8 mouse cellular contexts compared by ENCODE assay signal in genomic region chr3:89337062-89337720, GRCm38 (mm10). TPM values are rescaled to one million over a fixed set of nuclear protein-coding genes. Genes with fewer than 3 reads are reported as not detected.
A peak's percentile ranks its signal among the peaks of the same experiment; 100 is the strongest.
DNase-seq lines count a peak whose midpoint lies in the region; ATAC-seq and TF ChIP-seq lines count a peak whose summit lies in the region.

No protein-coding gene starts in this region.

- H3K27me3 ChIP-seq in testis, adult 2 months (ENCODE audit: control insufficient read depth, insufficient read depth, low read length), result no peaks in the 10 kb centered on the region
- H3K27me3 ChIP-seq in limb, embryonic 14.5 days (ENCODE audit: control insufficient read depth, insufficient read depth, low read length), result no peaks in the 10 kb centered on the region

- peaks cover 20% of the 10 kb centered on the region for H3K4me1 ChIP-seq in testis, adult 2 months (ENCODE audit: control insufficient read depth, insufficient read depth, low read length)
- peaks cover 38% of the 10 kb centered on the region for H3K4me1 ChIP-seq in limb, embryonic 14.5 days (ENCODE audit: control insufficient read depth, insufficient read depth, low read length)

- H3K4me2 ChIP-seq in limb, embryonic 14.5 days (replicated peaks; ENCODE audit: low read depth, low read length, severe bottlenecking), result peak overlapping the region; percentile 75

- peak overlapping the region; percentile 78 for H3K4me3 ChIP-seq in testis, adult 2 months (ENCODE audit: control insufficient read depth, low read depth, low read length)
- H3K4me3 ChIP-seq in limb, embryonic 14.5 days (replicated peaks; ENCODE audit: low read length), result peak overlapping the region; percentile 87

- no peak for TF ChIP-seq POLR2A in testis, adult 2 months (IDR thresholded peaks at IDR 0.05; ENCODE audit: control insufficient read depth, low read depth, low read length)
- TF ChIP-seq POLR2A in limb, embryonic 14.5 days (IDR thresholded peaks at IDR 0.05; ENCODE audit: borderline replicate concordance, extremely low read depth, insufficient read depth, insufficient read length), result no peak

- peak overlapping the region; percentile 94 for H3K9ac ChIP-seq in limb, embryonic 14.5 days (ENCODE audit: low read depth, low read length, severe bottlenecking)

- no peaks in the 10 kb centered on the region for H3K9me3 ChIP-seq in limb, embryonic 14.5 days (ENCODE audit: control insufficient read depth, low read length)

- WGBS in limb, embryonic 14.5 days, result under 1% methylated on average over 18 of the region's 21 CpGs

- no peaks in the 10 kb centered on the region for H3K36me3 ChIP-seq in testis, adult 2 months (ENCODE audit: control insufficient read depth, insufficient read depth, low read length)
- peaks cover 38% of the 10 kb centered on the region for H3K36me3 ChIP-seq in limb, embryonic 14.5 days (ENCODE audit: control insufficient read depth, insufficient read depth, low read length)

- ATAC-seq in limb, embryonic 14.5 days (ENCODE audit: low FRiP score, low read depth), result no peak

- no peak for TF ChIP-seq CTCF in testis, adult 2 months (IDR thresholded peaks at IDR 0.05; ENCODE audit: control insufficient read depth, insufficient read depth, insufficient replicate concordance, low read depth, low read length)

- H3K27ac ChIP-seq in testis, adult 2 months (ENCODE audit: control insufficient read depth, insufficient read depth, low read depth, low read length), result no peak overlapping the region
- H3K27ac ChIP-seq in limb, embryonic 14.5 days (replicated peaks; ENCODE audit: low read depth, low read length), result peak overlapping the region; percentile 92

- DNase-seq in embryo, embryonic 10 days (ENCODE audit: low spot score), result peak; percentile 37
- DNase-seq in embryo, embryonic 11 days, result no peak
- DNase-seq in testis, postnatal 10 days (ENCODE audit: low spot score), result no peak
- peak; percentile 5 for DNase-seq in limb, embryonic 14.5 days (ENCODE audit: low spot score)
- DNase-seq in frontal cortex, postnatal 10 days (ENCODE audit: low spot score in 2 of 2), result no peak
- DNase-seq in adrenal gland, adult (ENCODE audit: inconsistent age in 2 of 2, low spot score in 1 of 2), result no peak
- DNase-seq in spleen, postnatal 36 days (ENCODE audit: low spot score in 2 of 2), result no peak

RNA-seq across cellular contexts. Expression of gene Efna4, which starts 0.6 kb away (rescaled TPM):
- polyA plus RNA-seq in testis, adult 2 months (2012; rRNA removed), result 1.1 and 1.6 TPM in 2 replicates
- 56.5 and 67.1 TPM in 2 replicates for polyA plus RNA-seq in limb, embryonic 14.5 days (2012; rRNA removed)
- polyA plus RNA-seq in limb, embryonic 14.5 days (2014; fragmentation: Nextera tagmentation; extraction: Ambion mirVana), result 32.0 and 34.2 TPM in 2 replicates

RNA-seq across cellular contexts. Expression of gene Adam15, which starts 12.6 kb away (rescaled TPM):
- 39.7 and 51.1 TPM in 2 replicates for polyA plus RNA-seq in testis, adult 2 months (2012; rRNA removed)
- polyA plus RNA-seq in limb, embryonic 14.5 days (2012; rRNA removed), result 80.4 and 97.6 TPM in 2 replicates
- polyA plus RNA-seq in limb, embryonic 14.5 days (2014; fragmentation: Nextera tagmentation; extraction: Ambion mirVana), result 45.9 and 48.2 TPM in 2 replicates

RNA-seq across cellular contexts. Expression of gene Efna3, which starts 14.4 kb away (rescaled TPM):
- 9.9 and 13.3 TPM in 2 replicates for polyA plus RNA-seq in testis, adult 2 months (2012; rRNA removed)
- 38.1 and 48.5 TPM in 2 replicates for polyA plus RNA-seq in limb, embryonic 14.5 days (2012; rRNA removed)
- 32.1 and 34.4 TPM in 2 replicates for polyA plus RNA-seq in limb, embryonic 14.5 days (2014; fragmentation: Nextera tagmentation; extraction: Ambion mirVana)

RNA-seq across cellular contexts. Expression of gene Dcst2, which starts 24.6 kb away (rescaled TPM):
- polyA plus RNA-seq in testis, adult 2 months (2012; rRNA removed), result 108 and 110 TPM in 2 replicates
- 0.63 and 1.1 TPM in 2 replicates for polyA plus RNA-seq in limb, embryonic 14.5 days (2012; rRNA removed)
- 0.14 and 0.26 TPM in 2 replicates for polyA plus RNA-seq in limb, embryonic 14.5 days (2014; fragmentation: Nextera tagmentation; extraction: Ambion mirVana)

RNA-seq across cellular contexts. Expression of gene Dcst1, which starts 27.9 kb away (rescaled TPM):
- polyA plus RNA-seq in testis, adult 2 months (2012; rRNA removed), result 74.5 and 81.0 TPM in 2 replicates
- polyA plus RNA-seq in limb, embryonic 14.5 days (2012; rRNA removed), result 0.11 and 0.17 TPM in 2 replicates
- polyA plus RNA-seq in limb, embryonic 14.5 days (2014; fragmentation: Nextera tagmentation; extraction: Ambion mirVana), result 0.17 and 0.18 TPM in 2 replicates

Comparison
In these comparisons a context has a peak if more than half of its experiments do, and no peak if none do; other contexts are left out.
1. DNase-seq: peak in embryo, embryonic 10 days (single experiment) and limb, embryonic 14.5 days (single experiment); none in embryo, embryonic 11 days (single experiment), testis, postnatal 10 days (single experiment), frontal cortex, postnatal 10 days (0 of 2), adrenal gland, adult (0 of 2) and spleen, postnatal 36 days (0 of 2).
2. RNA of gene Efna4, which starts 0.6 kb away (polyA plus RNA-seq): 32.0 to 67.1 TPM in limb, embryonic 14.5 days; 1.1 to 1.6 TPM in testis, adult 2 months; every median in the first group is over 10 times any median in the second.